Mouse (Mus musculus) forebrain, embryonic 11.5 days (tissue): Measurements from ENCODE around the gene Cox7b2. TPM values are rescaled to one million over a fixed set of nuclear protein-coding genes. Genes with fewer than 3 reads are reported as not detected.

Experiments used
- ATAC-seq: fragments of 200-750 bp; cut with Nextera tagmentation; replicated peaks from 2 replicates; pipeline ENCODE4 v1.8.0; 2017; ENCODE audit warnings: moderate TSS enrichment; ENCODE audit not compliant: low FRiP score
- DNase-seq: peaks from one replicate; pipeline ENCODE4 v3.0.0-alpha.2; 2017; ENCODE audit warnings: low spot score
- H3K27ac ChIP-seq: fragments of 300-500 bp; sonication (generic); 2 replicates; pipeline ENCODE4 v1.5.1; 2014; ENCODE audit warnings: low read depth, low read length
- H3K27me3 ChIP-seq: fragments of 300-500 bp; sonication (generic); 2 replicates; pipeline ENCODE4 v1.6.1; 2014; ENCODE audit warnings: mild to moderate bottlenecking, low read length, mixed read lengths; ENCODE audit not compliant: control insufficient read depth, insufficient read depth
- H3K36me3 ChIP-seq: fragments of 300-500 bp; sonication (generic); 2 replicates; pipeline ENCODE4 v1.6.1; 2014; ENCODE audit warnings: mild to moderate bottlenecking, low read length, moderate library complexity, mixed read lengths; ENCODE audit not compliant: control insufficient read depth, insufficient read depth
- H3K4me1 ChIP-seq: fragments of 300-500 bp; sonication (generic); replicated peaks from 2 replicates; pipeline ENCODE4 v1.6.1; 2014; ENCODE audit warnings: low read length, mixed read lengths; ENCODE audit not compliant: control insufficient read depth, insufficient read depth
- H3K4me2 ChIP-seq: fragments of 300-500 bp; sonication (generic); 2 replicates; pipeline ENCODE4 v1.6.1; 2014; ENCODE audit warnings: low read depth, mild to moderate bottlenecking, low read length, moderate library complexity, mixed read lengths; ENCODE audit not compliant: severe bottlenecking
- H3K4me3 ChIP-seq: fragments of 300-500 bp; sonication (generic); 2 replicates; pipeline ENCODE4 v1.5.1; 2014; ENCODE audit warnings: low read depth, low read length
- H3K9ac ChIP-seq: fragments of 300-500 bp; sonication (generic); 2 replicates; pipeline ENCODE4 v1.6.1; 2014; ENCODE audit warnings: low read length
- H3K9me3 ChIP-seq: fragments of 300-500 bp; sonication (generic); 2 replicates; pipeline ENCODE4 v1.6.1; 2016; ENCODE audit warnings: low read length, mixed read lengths; ENCODE audit not compliant: control insufficient read depth
- WGBS: fragments of 180-500 bp; shearing (Covaris S2); extraction: QIAGEN DNeasy Blood & Tissue Kit; methylation state at CpG from one replicate; pipeline ENCODE4 v1.1.7; 2014; 5-methylcytosine and 5-hydroxymethylcytosine counted together
- polyA plus RNA-seq: library from polyadenylated mRNA; unstranded; fragments of >200 nt; fragmentation: Nextera tagmentation; extraction: Ambion mirVana; gene quantifications from 2 replicates; pipeline ENCODE4 v1.2.1, GENCODE M21; 2014

Gene Cox7b2
- polyA plus RNA-seq, 1 experiment from 2014 or later, result not detected

DNA sequence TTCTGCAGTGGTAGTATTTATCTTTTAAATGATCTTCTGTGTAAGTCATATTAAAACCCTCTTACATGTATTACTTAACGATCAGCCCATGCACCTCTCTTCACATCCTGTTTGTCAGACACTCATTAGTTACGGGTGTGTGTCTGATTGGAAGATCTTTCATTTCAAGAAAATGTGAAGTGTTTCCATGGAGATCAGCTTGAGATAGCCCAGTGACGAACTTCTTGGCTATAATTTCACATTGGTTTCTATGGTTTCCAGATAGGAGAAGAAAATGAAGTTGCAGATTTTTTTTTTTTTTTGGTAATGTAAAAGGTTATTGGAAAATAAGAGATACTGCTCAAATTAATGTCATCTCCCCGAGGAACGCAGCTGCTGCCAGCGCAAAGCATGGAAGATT lies 107.8 kb downstream of the Cox7b2 start:
- H3K36me3 ChIP-seq, result no peaks in the 10 kb centered on the region
- H3K9me3 ChIP-seq, result no peaks in the 10 kb centered on the region
- no peaks in the 10 kb centered on the region for H3K27me3 ChIP-seq
- WGBS, result 81% methylated on average over 6 of the region's 6 CpGs
- H3K9ac ChIP-seq, result no peak overlapping the region
- no peak overlapping the region for H3K4me2 ChIP-seq
- no peak overlapping the region for H3K27ac ChIP-seq
- no peak overlapping the region for H3K4me3 ChIP-seq
- ATAC-seq (no peak), DNase-seq (no peak)
- H3K4me1 ChIP-seq, result no peaks in the 10 kb centered on the region

Other genes starting within 250 kb of the Cox7b2 start
- 0.37 and 0.51 TPM in 2 replicates for gene Gabrb1, start 109.9 kb upstream of the Cox7b2 start, polyA plus RNA-seq
- 1.9 and 2.7 TPM in 2 replicates for gene Gabra4, start 110.1 kb upstream of the Cox7b2 start, polyA plus RNA-seq